Mouse (Mus musculus): ENCODE measurements at regions not wholly inside any gene's neighbourhood (a gene's known extent, or its start where the extent isn't known, plus 50 kb on each side); places are given as distances from the start of the nearest gene placed in this dataset.
"Not testable (repeated sequence)": the region's sequence is repeated elsewhere in the genome, so short reads cannot be mapped to it uniquely, and the experiment has no call there.

- no peak for ATAC-seq (ENCODE audit: low read depth)
- H3K4me2 ChIP-seq (ENCODE audit: low read depth, low read length) = no peak overlapping the region
- no peaks in the 10 kb centered on the region for H3K9me3 ChIP-seq (ENCODE audit: control insufficient read depth, low read length)
Measured at GRCm38 (mm10) chr6:68370010-68370409, 834.4 kb upstream of the Tacstd2 start.

GRCm38 (mm10) chr6:68339846-68340245 is 804.2 kb upstream of the Tacstd2 start:
- Histone ChIP-seq H3K4me3 (ENCODE audit: low read length) (no peak overlapping the region), H3K9me3 (ENCODE audit: control insufficient read depth, low read length) (no peaks in the 10 kb centered on the region), H3K27me3 (ENCODE audit: control insufficient read depth, insufficient read depth, low read depth, low read length) (no peaks in the 10 kb centered on the region), H3K36me3 (ENCODE audit: control insufficient read depth, insufficient read depth, low read length) (no peaks in the 10 kb centered on the region), H3K27ac (ENCODE audit: low read length) (no peak overlapping the region), H3K9ac (ENCODE audit: low read length) (no peak overlapping the region), H3K4me2 (ENCODE audit: low read depth, low read length) (no peak overlapping the region), H3K4me1 (replicated peaks; ENCODE audit: control insufficient read depth, insufficient read depth, low read length) (no peaks in the 10 kb centered on the region)
- ATAC-seq (ENCODE audit: low read depth) = no peak
- 74% methylated on average over 2 of the region's 2 CpGs for WGBS

More at GRCm38 (mm10) chr6:68370010-68370409, 834.4 kb upstream of the Tacstd2 start:
- Histone ChIP-seq H3K4me1 (replicated peaks; ENCODE audit: control insufficient read depth, insufficient read depth, low read length) (no peaks in the 10 kb centered on the region), H3K27ac (ENCODE audit: low read length) (no peak overlapping the region), H3K27me3 (ENCODE audit: control insufficient read depth, insufficient read depth, low read depth, low read length) (no peaks in the 10 kb centered on the region), H3K36me3 (ENCODE audit: control insufficient read depth, insufficient read depth, low read length) (no peaks in the 10 kb centered on the region), H3K9ac (ENCODE audit: low read length) (no peak overlapping the region), H3K4me3 (ENCODE audit: low read length) (no peak overlapping the region)
- WGBS = 80% methylated on average over 6 of the region's 6 CpGs

- not testable (repeated sequence) for H3K4me3 ChIP-seq (ENCODE audit: low read length); H3K4me1 ChIP-seq (replicated peaks; ENCODE audit: control insufficient read depth, insufficient read depth, low read length); H3K27ac ChIP-seq (ENCODE audit: low read length); H3K4me2 ChIP-seq (ENCODE audit: low read depth, low read length); H3K9ac ChIP-seq (ENCODE audit: low read length); H3K27me3 ChIP-seq (ENCODE audit: control insufficient read depth, insufficient read depth, low read depth, low read length); H3K36me3 ChIP-seq (ENCODE audit: control insufficient read depth, insufficient read depth, low read length); H3K9me3 ChIP-seq (ENCODE audit: control insufficient read depth, low read length); ATAC-seq (ENCODE audit: low read depth)
Measured at GRCm38 (mm10) chr6:68339205-68339604, 803.6 kb upstream of the Tacstd2 start.

GRCm38 (mm10) chr6:68311409-68311808 is 775.8 kb upstream of the Tacstd2 start:
- no peaks in the 10 kb centered on the region for H3K9me3 ChIP-seq (ENCODE audit: control insufficient read depth, low read length)
- no peak for ATAC-seq (ENCODE audit: low read depth)
- no peak overlapping the region for H3K4me2 ChIP-seq (ENCODE audit: low read depth, low read length)
- no peaks in the 10 kb centered on the region for H3K27me3 ChIP-seq (ENCODE audit: control insufficient read depth, insufficient read depth, low read depth, low read length)
- no peaks in the 10 kb centered on the region for H3K4me1 ChIP-seq (replicated peaks; ENCODE audit: control insufficient read depth, insufficient read depth, low read length)
- H3K9ac ChIP-seq (ENCODE audit: low read length) = no peak overlapping the region
- H3K27ac ChIP-seq (ENCODE audit: low read length) = no peak overlapping the region
- H3K36me3 ChIP-seq (ENCODE audit: control insufficient read depth, insufficient read depth, low read length) = no peaks in the 10 kb centered on the region
- no peak overlapping the region for H3K4me3 ChIP-seq (ENCODE audit: low read length)

GRCm38 (mm10) chr6:68302133-68302532 is 766.5 kb upstream of the Tacstd2 start:
- no peak overlapping the region for H3K4me2 ChIP-seq (ENCODE audit: low read depth, low read length)
- H3K4me1 ChIP-seq (replicated peaks; ENCODE audit: control insufficient read depth, insufficient read depth, low read length) = no peaks in the 10 kb centered on the region
- H3K9ac ChIP-seq (ENCODE audit: low read length) = no peak overlapping the region
- no peaks in the 10 kb centered on the region for H3K9me3 ChIP-seq (ENCODE audit: control insufficient read depth, low read length)
- 63% methylated on average over 1 of the region's 1 CpGs for WGBS
- no peaks in the 10 kb centered on the region for H3K36me3 ChIP-seq (ENCODE audit: control insufficient read depth, insufficient read depth, low read length)
- ATAC-seq (ENCODE audit: low read depth) = no peak
- H3K27ac ChIP-seq (ENCODE audit: low read length) = no peak overlapping the region
- H3K4me3 ChIP-seq (ENCODE audit: low read length) = no peak overlapping the region
- H3K27me3 ChIP-seq (ENCODE audit: control insufficient read depth, insufficient read depth, low read depth, low read length) = no peaks in the 10 kb centered on the region

GRCm38 (mm10) chr6:68256725-68257124 is 721.1 kb upstream of the Tacstd2 start:
- Histone ChIP-seq H3K27me3 (ENCODE audit: control insufficient read depth, insufficient read depth, low read depth, low read length) (no peaks in the 10 kb centered on the region), H3K4me2 (ENCODE audit: low read depth, low read length) (no peak overlapping the region), H3K4me3 (ENCODE audit: low read length) (no peak overlapping the region), H3K4me1 (replicated peaks; ENCODE audit: control insufficient read depth, insufficient read depth, low read length) (no peaks in the 10 kb centered on the region), H3K27ac (ENCODE audit: low read length) (no peak overlapping the region), H3K36me3 (ENCODE audit: control insufficient read depth, insufficient read depth, low read length) (no peaks in the 10 kb centered on the region), H3K9me3 (ENCODE audit: control insufficient read depth, low read length) (no peaks in the 10 kb centered on the region), H3K9ac (ENCODE audit: low read length) (no peak overlapping the region)
- WGBS = 58% methylated on average over 2 of the region's 2 CpGs
- ATAC-seq (ENCODE audit: low read depth) = no peak

- no peaks in the 10 kb centered on the region for H3K36me3 ChIP-seq (ENCODE audit: control insufficient read depth, insufficient read depth, low read length)
- H3K4me3 ChIP-seq (ENCODE audit: low read length) = no peak overlapping the region
- no peak overlapping the region for H3K9ac ChIP-seq (ENCODE audit: low read length)
- H3K27ac ChIP-seq (ENCODE audit: low read length) = no peak overlapping the region
- no peak overlapping the region for H3K4me2 ChIP-seq (ENCODE audit: low read depth, low read length)
- no peaks in the 10 kb centered on the region for H3K9me3 ChIP-seq (ENCODE audit: control insufficient read depth, low read length)
- no peak for ATAC-seq (ENCODE audit: low read depth)
- no peaks in the 10 kb centered on the region for H3K27me3 ChIP-seq (ENCODE audit: control insufficient read depth, insufficient read depth, low read depth, low read length)
- no peaks in the 10 kb centered on the region for H3K4me1 ChIP-seq (replicated peaks; ENCODE audit: control insufficient read depth, insufficient read depth, low read length)
- 94% methylated on average over 2 of the region's 2 CpGs for WGBS
Measured at GRCm38 (mm10) chr6:68256151-68256550, 720.6 kb upstream of the Tacstd2 start.

- H3K36me3 ChIP-seq (ENCODE audit: control insufficient read depth, insufficient read depth, low read length) = no peaks in the 10 kb centered on the region
- H3K9ac ChIP-seq (ENCODE audit: low read length) = no peak overlapping the region
- no peak for ATAC-seq (ENCODE audit: low read depth)
- H3K4me2 ChIP-seq (ENCODE audit: low read depth, low read length) = no peak overlapping the region
- no peaks in the 10 kb centered on the region for H3K4me1 ChIP-seq (replicated peaks; ENCODE audit: control insufficient read depth, insufficient read depth, low read length)
- H3K27me3 ChIP-seq (ENCODE audit: control insufficient read depth, insufficient read depth, low read depth, low read length) = no peaks in the 10 kb centered on the region
- no peaks in the 10 kb centered on the region for H3K9me3 ChIP-seq (ENCODE audit: control insufficient read depth, low read length)
- H3K27ac ChIP-seq (ENCODE audit: low read length) = no peak overlapping the region
- H3K4me3 ChIP-seq (ENCODE audit: low read length) = no peak overlapping the region
Measured at GRCm38 (mm10) chr6:68252730-68253129, 717.1 kb upstream of the Tacstd2 start.

- ATAC-seq (ENCODE audit: low read depth); H3K9me3 ChIP-seq (ENCODE audit: control insufficient read depth, low read length); H3K27ac ChIP-seq (ENCODE audit: low read length); H3K4me1 ChIP-seq (replicated peaks; ENCODE audit: control insufficient read depth, insufficient read depth, low read length); H3K4me3 ChIP-seq (ENCODE audit: low read length); H3K9ac ChIP-seq (ENCODE audit: low read length); H3K27me3 ChIP-seq (ENCODE audit: control insufficient read depth, insufficient read depth, low read depth, low read length); H3K4me2 ChIP-seq (ENCODE audit: low read depth, low read length); H3K36me3 ChIP-seq (ENCODE audit: control insufficient read depth, insufficient read depth, low read length): not testable (repeated sequence)
- no CpG with 5 or more reads among the region's 8 CpGs for WGBS
Measured at GRCm38 (mm10) chr6:68251320-68251719, 715.7 kb upstream of the Tacstd2 start.

- not testable (repeated sequence) for H3K27ac ChIP-seq (ENCODE audit: low read length); H3K4me2 ChIP-seq (ENCODE audit: low read depth, low read length); H3K36me3 ChIP-seq (ENCODE audit: control insufficient read depth, insufficient read depth, low read length); H3K27me3 ChIP-seq (ENCODE audit: control insufficient read depth, insufficient read depth, low read depth, low read length); H3K4me1 ChIP-seq (replicated peaks; ENCODE audit: control insufficient read depth, insufficient read depth, low read length); H3K9ac ChIP-seq (ENCODE audit: low read length); ATAC-seq (ENCODE audit: low read depth); H3K4me3 ChIP-seq (ENCODE audit: low read length); H3K9me3 ChIP-seq (ENCODE audit: control insufficient read depth, low read length)
- WGBS = 88% methylated on average over 2 of the region's 2 CpGs
Measured at GRCm38 (mm10) chr6:68250392-68250791, 714.8 kb upstream of the Tacstd2 start.

Measured in lung, embryonic 16.5 days (tissue).